Comparison of ENCODE assay signal across 8 mouse cellular contexts in genomic region chr9:61372976-61373633, GRCm38 (mm10). TPM values are rescaled to one million over a fixed set of nuclear protein-coding genes. Genes with fewer than 3 reads are reported as not detected.
DNase-seq lines count a peak whose midpoint lies in the region; ATAC-seq and TF ChIP-seq lines count a peak whose summit lies in the region.

No protein-coding gene starts in this region.

- peak; percentile 3 for TF ChIP-seq CTCF in left cerebral cortex, adult 2 months (IDR thresholded peaks at IDR 0.05)
- TF ChIP-seq CTCF in bone marrow, adult 2 months (IDR thresholded peaks at IDR 0.05; ENCODE audit: control insufficient read depth, insufficient read depth, low read length), result no peak
- TF ChIP-seq CTCF in liver, postnatal 0 days (IDR thresholded peaks at IDR 0.05; ENCODE audit: low read depth), result no peak

- H3K9me3 ChIP-seq in forebrain, embryonic 13.5 days (replicated peaks), result no peaks in the 10 kb centered on the region
- H3K9me3 ChIP-seq in hindbrain, embryonic 15.5 days, result no peaks in the 10 kb centered on the region
- H3K9me3 ChIP-seq in liver, postnatal 0 days (ENCODE audit: low read length), result no peaks in the 10 kb centered on the region

- H3K27me3 ChIP-seq in forebrain, embryonic 13.5 days, result no peaks in the 10 kb centered on the region
- H3K27me3 ChIP-seq in hindbrain, embryonic 15.5 days, result no peaks in the 10 kb centered on the region
- H3K27me3 ChIP-seq in liver, postnatal 0 days (ENCODE audit: insufficient read depth, low read length), result peaks cover 16% of the 10 kb centered on the region

- ATAC-seq in forebrain, embryonic 13.5 days, result no peak
- no peak for ATAC-seq in hindbrain, embryonic 15.5 days (ENCODE audit: low FRiP score, low read depth)
- ATAC-seq in liver, postnatal 0 days, result no peak

- peak overlapping the region; percentile 91 for H3K4me3 ChIP-seq in left cerebral cortex, adult 2 months
- H3K4me3 ChIP-seq in bone marrow, adult 2 months (replicated peaks; ENCODE audit: control insufficient read depth, low read depth, low read length), result peak overlapping the region; percentile 92
- peak overlapping the region; percentile 93 for H3K4me3 ChIP-seq in forebrain, embryonic 13.5 days
- H3K4me3 ChIP-seq in hindbrain, embryonic 15.5 days, result peak overlapping the region; percentile 55
- H3K4me3 ChIP-seq in liver, postnatal 0 days (ENCODE audit: low read depth, low read length), result peak overlapping the region; percentile 62

- TF ChIP-seq POLR2A in bone marrow, adult 2 months (IDR thresholded peaks at IDR 0.05; ENCODE audit: borderline replicate concordance, control insufficient read depth, low read depth, low read length), result no peak

- H3K27ac ChIP-seq in left cerebral cortex, adult 2 months, result peak overlapping the region; percentile 96
- peak overlapping the region; percentile 93 for H3K27ac ChIP-seq in bone marrow, adult 2 months (ENCODE audit: control insufficient read depth, insufficient read depth, low read depth, low read length, poor library complexity)
- peak overlapping the region; percentile 94 for H3K27ac ChIP-seq in forebrain, embryonic 13.5 days
- H3K27ac ChIP-seq in hindbrain, embryonic 15.5 days (replicated peaks), result peak overlapping the region; percentile 91
- H3K27ac ChIP-seq in liver, postnatal 0 days (ENCODE audit: low read depth), result peak overlapping the region; percentile 82

- peaks cover 5% of the 10 kb centered on the region for H3K4me1 ChIP-seq in bone marrow, adult 2 months (ENCODE audit: control insufficient read depth, insufficient read depth, low read length)
- H3K4me1 ChIP-seq in forebrain, embryonic 13.5 days, result peaks cover 69% of the 10 kb centered on the region
- peaks cover 75% of the 10 kb centered on the region for H3K4me1 ChIP-seq in hindbrain, embryonic 15.5 days (replicated peaks)
- H3K4me1 ChIP-seq in liver, postnatal 0 days (ENCODE audit: insufficient read depth), result peaks cover 78% of the 10 kb centered on the region

- no peak for TF ChIP-seq EP300 in liver, postnatal 0 days (IDR thresholded peaks at IDR 0.05; ENCODE audit: low read depth)

- WGBS in bone marrow, adult 2 months, result under 1% methylated on average over 65 of the region's 66 CpGs
- under 1% methylated on average over 63 of the region's 66 CpGs for WGBS in forebrain, embryonic 13.5 days
- WGBS in hindbrain, embryonic 15.5 days, result under 1% methylated on average over 63 of the region's 66 CpGs
- 1% methylated on average over 50 of the region's 66 CpGs for WGBS in liver, postnatal 0 days (ENCODE audit: insufficient replicate concordance)

- DNase-seq in left cerebral cortex, adult 2 months (ENCODE audit: extremely low spot score in 1 of 2, low spot score in 2 of 2), result peak; percentile 43 to 45
- no peak for DNase-seq in left cerebral cortex, adult 11 months (ENCODE audit: low spot score)
- DNase-seq in liver, postnatal 0 days, result peak; percentile 60
- DNase-seq in retina, embryonic 14.5 days (ENCODE audit: low spot score), result peak; percentile 67
- peak; percentile 52 for DNase-seq in urinary bladder, postnatal 36 days (ENCODE audit: low spot score in 2 of 2)

- intact Hi-C loops in left cerebral cortex, adult 2 months (cut with DNase I), result loop anchor here (1.0 to 5.0 kb wide), 9 partner anchors 32 to 526 kb away; no protein-coding TSS in a partner anchor

- peak overlapping the region; percentile 100 for H3K9ac ChIP-seq in forebrain, embryonic 13.5 days
- peak overlapping the region; percentile 79 for H3K9ac ChIP-seq in hindbrain, embryonic 15.5 days
- peak overlapping the region; percentile 87 for H3K9ac ChIP-seq in liver, postnatal 0 days (replicated peaks)

- H3K4me2 ChIP-seq in forebrain, embryonic 13.5 days, result peak overlapping the region; percentile 81
- H3K4me2 ChIP-seq in hindbrain, embryonic 15.5 days, result peak overlapping the region; percentile 91
- H3K4me2 ChIP-seq in liver, postnatal 0 days (ENCODE audit: low read depth, low read length), result peak overlapping the region; percentile 96

- H3K36me3 ChIP-seq in forebrain, embryonic 13.5 days (ENCODE audit: poor library complexity, severe bottlenecking), result peaks cover 14% of the 10 kb centered on the region; the same call in 1 of the 2 replicates
- no peaks in the 10 kb centered on the region for H3K36me3 ChIP-seq in hindbrain, embryonic 15.5 days
- H3K36me3 ChIP-seq in liver, postnatal 0 days (replicated peaks; ENCODE audit: insufficient read depth, low read length), result peaks cover 6% of the 10 kb centered on the region; the same call in 1 of the 2 replicates

RNA-seq across cellular contexts. Expression of gene Tle3, which starts 0.9 kb away (rescaled TPM):
- total RNA-seq in left cerebral cortex, adult 2 months (2021), result 10 to 100 TPM; 69.2 to 71.5 TPM
- 27.8 and 67.0 TPM in 2 replicates for polyA plus RNA-seq in bone marrow, adult 2 months (2011; ENCODE audit: insufficient read depth, insufficient read length, low replicate concordance, missing spikeins)
- 36.6 and 39.2 TPM in 2 replicates for polyA plus RNA-seq in forebrain, embryonic 13.5 days (2015; fragmentation: Nextera tagmentation; extraction: Ambion mirVana)
- 23.6 and 28.8 TPM in 2 replicates for polyA plus RNA-seq in hindbrain, embryonic 15.5 days (2015; fragmentation: Nextera tagmentation; extraction: Ambion mirVana)
- 3.2 and 3.6 TPM in 2 replicates for polyA plus RNA-seq in liver, postnatal 0 days (2015; fragmentation: Nextera tagmentation; extraction: Ambion mirVana)
